Mouse (Mus musculus) forebrain, embryonic 14.5 days (tissue): ENCODE measurements around the gene Cyp20a1. TPM values are rescaled to one million over a fixed set of nuclear protein-coding genes. Genes with fewer than 3 reads are reported as not detected.

Source experiments
- ATAC-seq: fragments of 200-750 bp; cut with Nextera tagmentation; 2 replicates; pipeline ENCODE4 v1.8.0; 2017; ENCODE audit warnings: mild to moderate bottlenecking, moderate library complexity
- DNase-seq: peaks from one replicate; pipeline ENCODE4 v3.0.0-alpha.2; 2015; ENCODE audit warnings: low spot score
- H3K27ac ChIP-seq: fragments of 300-500 bp; sonication (generic); 2 replicates; pipeline ENCODE4 v1.5.1; 2014; ENCODE audit warnings: low read depth, mild to moderate bottlenecking, control low read depth, low read length, moderate library complexity
- H3K27me3 ChIP-seq: fragments of 300-500 bp; sonication (generic); replicated peaks from 2 replicates; pipeline ENCODE4 v1.6.1; 2014; ENCODE audit warnings: low read length, control low read depth, mixed read lengths; ENCODE audit not compliant: control insufficient read depth, insufficient read depth
- H3K36me3 ChIP-seq: fragments of 300-500 bp; sonication (generic); 2 replicates; pipeline ENCODE4 v1.6.1; 2014; ENCODE audit warnings: low read length, control low read depth; ENCODE audit not compliant: control insufficient read depth, insufficient read depth
- H3K4me1 ChIP-seq: fragments of 300-500 bp; sonication (generic); 2 replicates; pipeline ENCODE4 v1.6.1; 2014; ENCODE audit warnings: antibody characterized with exemption, low read length, control low read depth; ENCODE audit not compliant: control insufficient read depth, insufficient read depth
- H3K4me2 ChIP-seq: fragments of 300-500 bp; sonication (generic); 2 replicates; pipeline ENCODE4 v1.6.1; 2014; ENCODE audit warnings: mild to moderate bottlenecking, control low read depth, low read length
- H3K4me3 ChIP-seq: fragments of 300-500 bp; sonication (generic); 2 replicates; pipeline ENCODE4 v1.5.1; 2014; ENCODE audit warnings: low read depth, low read length, control low read depth
- H3K9ac ChIP-seq: fragments of 300-500 bp; sonication (generic); 2 replicates; pipeline ENCODE4 v1.6.1; 2014; ENCODE audit warnings: mild to moderate bottlenecking, low read length, control low read depth, moderate library complexity
- H3K9me3 ChIP-seq: fragments of 300-500 bp; sonication (generic); replicated peaks from 2 replicates; pipeline ENCODE4 v1.6.1; 2016; ENCODE audit warnings: low read length, control low read depth, mixed read lengths; ENCODE audit not compliant: control insufficient read depth
- WGBS: fragments of 180-500 bp; shearing (Covaris S2); extraction: QIAGEN DNeasy Blood & Tissue Kit; methylation state at CpG from one replicate; pipeline ENCODE4 v1.1.7; 2014; 5-methylcytosine and 5-hydroxymethylcytosine counted together
- polyA plus RNA-seq: library from polyadenylated mRNA; unstranded; fragments of >200 nt; fragmentation: Nextera tagmentation; extraction: Ambion mirVana; gene quantifications from 2 replicates; pipeline ENCODE4 v1.2.1, GENCODE M21; 2014

The Cyp20a1 gene
- polyA plus RNA-seq, 1 experiment from 2014 or later: 3.6 TPM

GRCm38 (mm10) chr1:60428932-60429331 lies 85.8 kb downstream of the Cyp20a1 start:
- WGBS: 71% methylated on average over 2 of the region's 2 CpGs
- peak; percentile 28 for DNase-seq
- Histone ChIP-seq H3K9ac (no peak overlapping the region), H3K4me2 (no peak overlapping the region), H3K4me3 (no peak overlapping the region), H3K27me3 (no peaks in the 10 kb centered on the region), H3K9me3 (no peaks in the 10 kb centered on the region), H3K27ac (no peak overlapping the region), H3K4me1 (no peaks in the 10 kb centered on the region), H3K36me3 (no peaks in the 10 kb centered on the region)
- ATAC-seq: no peak

GRCm38 (mm10) chr1:60431531-60431930 lies 88.4 kb downstream of the Cyp20a1 start:
- no peak overlapping the region for H3K4me3 ChIP-seq
- H3K9ac ChIP-seq: no peak overlapping the region
- ATAC-seq (no peak), DNase-seq (no peak)
- no peak overlapping the region for H3K4me2 ChIP-seq
- H3K9me3 ChIP-seq: no peaks in the 10 kb centered on the region
- H3K27ac ChIP-seq: no peak overlapping the region
- H3K4me1 ChIP-seq: no peaks in the 10 kb centered on the region
- no peaks in the 10 kb centered on the region for H3K27me3 ChIP-seq
- 88% methylated on average over 5 of the region's 5 CpGs for WGBS
- H3K36me3 ChIP-seq: peaks cover 3% of the 10 kb centered on the region

GRCm38 (mm10) chr1:60432497-60432896 lies 89.4 kb downstream of the Cyp20a1 start:
- Histone ChIP-seq H3K9me3 (no peaks in the 10 kb centered on the region), H3K4me3 (no peak overlapping the region), H3K27me3 (no peaks in the 10 kb centered on the region), H3K27ac (no peak overlapping the region), H3K4me1 (no peaks in the 10 kb centered on the region), H3K4me2 (no peak overlapping the region), H3K36me3 (peaks cover 5% of the 10 kb centered on the region), H3K9ac (no peak overlapping the region)
- WGBS: 17% methylated on average over 1 of the region's 1 CpGs
- ATAC-seq (no peak), DNase-seq (no peak)

Other genes with a start within 250 kb of the Cyp20a1 start
- gene Carf, start 245.1 kb upstream of the Cyp20a1 start, polyA plus RNA-seq: 6.1 and 7.7 TPM in 2 replicates
- 45.2 and 52.4 TPM in 2 replicates for gene Wdr12, start 244.7 kb upstream of the Cyp20a1 start, polyA plus RNA-seq
- gene Nbeal1, start 162.7 kb upstream of the Cyp20a1 start, polyA plus RNA-seq: 6.5 and 9.4 TPM in 2 replicates
- 51.1 and 59.1 TPM in 2 replicates for gene Abi2, start 66.3 kb downstream of the Cyp20a1 start, polyA plus RNA-seq
- gene Raph1, start 223.8 kb downstream of the Cyp20a1 start, polyA plus RNA-seq: 20.9 and 21.0 TPM in 2 replicates